Mouse (Mus musculus) neutrophil, adult 59 days (primary cell): ENCODE data around the gene Mgst1. TPM values are rescaled to one million over a fixed set of nuclear protein-coding genes. Genes with fewer than 3 reads are reported as not detected.

Experiments
- total RNA-seq, 2 experiments: library from RNA; stranded (reverse); gene quantifications; 1 replicate in 1 of 2; 2 replicates in 1 of 2; pipeline ENCODE4 v1.2.4; 2023

The Mgst1 gene
- total RNA-seq = 100 to 1,000 TPM; 598 to 630 TPM

DNA sequence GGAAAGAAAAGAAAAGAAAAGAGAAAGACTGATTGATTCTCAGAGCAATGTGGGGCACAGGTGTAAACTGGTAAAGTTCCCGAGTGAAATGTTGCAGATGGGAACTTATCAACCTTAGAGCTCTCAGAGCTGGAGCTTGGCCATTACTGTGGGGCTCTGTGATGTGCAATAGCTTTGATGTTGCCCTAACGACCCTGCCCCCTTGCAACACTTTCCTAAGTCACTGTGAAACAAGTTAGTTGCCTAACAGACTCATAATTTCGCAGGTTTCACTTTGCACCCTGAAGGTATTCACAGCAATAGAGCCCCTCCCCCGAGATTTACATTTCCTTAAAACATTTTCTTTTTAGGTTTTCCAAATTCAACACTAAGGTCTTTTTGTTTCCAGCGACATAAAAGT lies at the start of gene Mgst1:
Mgst1 (plus strand) TSS at position 387 of the 400 bp plus-strand sequence.

Other genes starting within 250 kb of the Mgst1 start
- gene Slc15a5, start 60.4 kb upstream of the Mgst1 start, total RNA-seq = not detected